Mouse (Mus musculus): ENCODE data around the gene Kcnn4. TPM values are rescaled to one million over a fixed set of nuclear protein-coding genes. Genes with fewer than 3 reads are reported as not detected.

The Kcnn4 gene
- total and polyA plus RNA-seq, 3 experiments: 188 to 256 TPM; not detected in 1

DNA sequence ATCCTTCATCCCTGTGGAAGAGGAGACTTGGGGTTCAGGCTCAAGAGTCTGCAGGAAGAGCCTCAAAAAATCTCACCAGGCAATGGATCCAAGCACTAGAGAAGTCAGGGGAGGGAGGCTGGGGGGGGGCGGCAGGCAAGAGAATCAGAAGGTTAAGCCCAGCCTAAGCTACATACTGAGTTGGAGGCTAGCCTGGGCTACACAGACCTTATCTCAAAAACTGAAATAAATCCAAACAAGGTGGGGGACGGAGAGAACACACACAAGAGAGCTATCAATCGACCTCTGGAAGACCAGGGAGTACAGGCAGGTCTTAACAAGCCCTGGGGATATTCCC lies 1.7 kb downstream of the Kcnn4 start:
- H3K4me1 ChIP-seq (ENCODE audit: control insufficient read depth in 1 of 2, insufficient read depth in 2 of 2, low read length in 2 of 2): peaks cover 19 to 60% of the 10 kb centered on the region in 2 experiments
- peak overlapping the region; percentile 97 for H3K27ac ChIP-seq (ENCODE audit: control insufficient read depth, low read depth, low read length)
- peak overlapping the region; percentile 74 to 90 for H3K4me3 ChIP-seq (ENCODE audit: control insufficient read depth in 1 of 2, insufficient read depth in 1 of 2, low read depth in 2 of 2, low read length in 2 of 2)
- no peak for DNase-seq (ENCODE audit: low read depth, low spot score)
- H3K36me3 ChIP-seq (ENCODE audit: control insufficient read depth in 1 of 2, insufficient read depth in 2 of 2, low read length in 2 of 2): peaks cover 2 to 24% of the 10 kb centered on the region in 2 experiments
- H3K9ac ChIP-seq (ENCODE audit: control insufficient read depth, low read depth, low read length, poor library complexity, severe bottlenecking): peak overlapping the region; percentile 95
- no peaks in the 10 kb centered on the region for H3K9me3 ChIP-seq (replicated peaks; ENCODE audit: insufficient read depth, low read length)
- H3K79me2 ChIP-seq (ENCODE audit: control insufficient read depth, insufficient read depth, low read length, poor library complexity): peaks cover 45% of the 10 kb centered on the region
- TF ChIP-seq MAZ (IDR thresholded peaks at IDR 0.05; ENCODE audit: low read depth, low read length) (0 out of 2 replicates have a peak, but pooled peaks have one; percentile 11), MEF2A (IDR thresholded peaks at IDR 0.05; ENCODE audit: extremely low read depth, insufficient replicate concordance, low read depth, low read length, poor library complexity, severe bottlenecking) (no peak), CHD1 (IDR thresholded peaks at IDR 0.05; ENCODE audit: low read depth, low read length) (peak; percentile 40; the same call in 1 of the 2 replicates)
- no peaks in the 10 kb centered on the region for H3K27me3 ChIP-seq (ENCODE audit: control insufficient read depth in 1 of 2, insufficient read depth in 2 of 2, low read length in 2 of 2)

DNA sequence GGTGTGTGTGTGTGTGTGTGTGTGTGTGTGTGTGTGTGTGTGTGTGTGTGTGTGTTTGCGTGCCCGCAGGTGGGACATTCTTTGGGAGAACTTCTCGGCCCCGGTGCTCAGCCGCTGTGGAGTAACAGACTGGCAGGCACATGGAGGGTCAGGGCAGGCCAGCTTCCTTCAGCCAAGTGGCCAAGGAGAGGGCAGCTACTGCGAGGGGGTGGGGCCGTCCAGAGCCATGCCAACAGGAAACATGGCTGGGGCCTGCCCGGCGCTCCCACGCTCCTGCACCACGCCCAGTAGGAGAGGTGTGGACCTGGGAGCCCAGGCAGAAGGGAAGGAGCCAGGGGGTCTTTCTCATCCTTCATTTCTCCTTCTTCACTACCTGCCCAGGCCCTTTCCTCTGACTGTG lies 2.2 kb downstream of the Kcnn4 start:
- peaks cover 46% of the 10 kb centered on the region for H3K79me2 ChIP-seq (ENCODE audit: control insufficient read depth, insufficient read depth, low read length, poor library complexity)
- no peaks in the 10 kb centered on the region for H3K9me3 ChIP-seq (replicated peaks; ENCODE audit: insufficient read depth, low read length)
- H3K4me1 ChIP-seq (ENCODE audit: control insufficient read depth in 1 of 2, insufficient read depth in 2 of 2, low read length in 2 of 2): peaks cover 19 to 60% of the 10 kb centered on the region in 2 experiments
- TF ChIP-seq TCF12 (IDR thresholded peaks at IDR 0.05; ENCODE audit: low read depth, low read length) (0 out of 2 replicates have a peak, but pooled peaks have one; percentile 5), MAX (IDR thresholded peaks at IDR 0.05; ENCODE audit: low read length) (no peak), MXI1 (IDR thresholded peaks at IDR 0.05; ENCODE audit: low read depth, low read length) (no peak)
- peak; percentile 53 for DNase-seq (ENCODE audit: low read depth, low spot score)
- H3K9ac ChIP-seq (ENCODE audit: control insufficient read depth, low read depth, low read length, poor library complexity, severe bottlenecking): peak overlapping the region; percentile 95
- peak overlapping the region; percentile 74 to 90 for H3K4me3 ChIP-seq (ENCODE audit: control insufficient read depth in 1 of 2, insufficient read depth in 1 of 2, low read depth in 2 of 2, low read length in 2 of 2)
- H3K27ac ChIP-seq (ENCODE audit: control insufficient read depth, low read depth, low read length): peak overlapping the region; percentile 97
- H3K36me3 ChIP-seq (ENCODE audit: control insufficient read depth in 1 of 2, insufficient read depth in 2 of 2, low read length in 2 of 2): peaks cover 2 to 27% of the 10 kb centered on the region in 2 experiments
- no peaks in the 10 kb centered on the region for H3K27me3 ChIP-seq (ENCODE audit: control insufficient read depth in 1 of 2, insufficient read depth in 2 of 2, low read length in 2 of 2)

DNA sequence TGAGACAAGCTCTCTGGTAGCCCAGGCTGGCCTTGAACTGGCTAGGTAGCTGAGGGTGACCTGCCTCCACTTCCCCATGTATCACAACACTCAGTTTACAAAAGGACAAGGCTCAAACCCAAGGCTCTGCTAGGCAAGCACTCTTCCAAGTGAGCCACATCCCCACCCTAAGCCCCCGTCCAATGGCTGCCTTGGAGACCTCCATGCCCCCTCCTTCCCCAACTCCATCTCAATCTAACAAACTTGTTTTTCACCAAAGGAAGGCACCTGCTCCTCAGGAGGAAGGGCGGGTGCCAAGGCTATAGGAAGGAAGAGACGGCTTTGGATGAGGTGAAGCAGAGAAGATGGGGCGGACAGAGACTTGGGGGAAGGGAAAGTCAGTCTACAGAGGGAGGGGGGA lies 2.7 kb downstream of the Kcnn4 start:
- H3K79me2 ChIP-seq (ENCODE audit: control insufficient read depth, insufficient read depth, low read length, poor library complexity): peaks cover 49% of the 10 kb centered on the region
- peaks cover 2 to 30% of the 10 kb centered on the region in 2 experiments for H3K36me3 ChIP-seq (ENCODE audit: control insufficient read depth in 1 of 2, insufficient read depth in 2 of 2, low read length in 2 of 2)
- no peak for TF ChIP-seq SMC3 (IDR thresholded peaks at IDR 0.05; ENCODE audit: low read depth, low read length)
- no peak for TF ChIP-seq NRF1 (IDR thresholded peaks at IDR 0.05; ENCODE audit: insufficient read depth, low read depth, low read length, poor library complexity, severe bottlenecking)
- no peak for TF ChIP-seq ZKSCAN1 (IDR thresholded peaks at IDR 0.05; ENCODE audit: low read depth, low read length)
- TF ChIP-seq ETS1 (IDR thresholded peaks at IDR 0.05; ENCODE audit: low read depth, low read length): no peak
- no peak for TF ChIP-seq ZMIZ1 (IDR thresholded peaks at IDR 0.05; ENCODE audit: low read depth, low read length)
- TF ChIP-seq RCOR1 (IDR thresholded peaks at IDR 0.05; ENCODE audit: low read depth, low read length): no peak
- peaks cover 20 to 60% of the 10 kb centered on the region in 2 experiments for H3K4me1 ChIP-seq (ENCODE audit: control insufficient read depth in 1 of 2, insufficient read depth in 2 of 2, low read length in 2 of 2)
- H3K9me3 ChIP-seq (replicated peaks; ENCODE audit: insufficient read depth, low read length): no peaks in the 10 kb centered on the region
- no peaks in the 10 kb centered on the region for H3K27me3 ChIP-seq (ENCODE audit: control insufficient read depth in 1 of 2, insufficient read depth in 2 of 2, low read length in 2 of 2)
- peak overlapping the region; percentile 74 to 90 for H3K4me3 ChIP-seq (ENCODE audit: control insufficient read depth in 1 of 2, insufficient read depth in 1 of 2, low read depth in 2 of 2, low read length in 2 of 2)
- H3K9ac ChIP-seq (ENCODE audit: control insufficient read depth, low read depth, low read length, poor library complexity, severe bottlenecking): peak overlapping the region; percentile 95
- peak; percentile 61 for DNase-seq (ENCODE audit: low read depth, low spot score)
- H3K27ac ChIP-seq (ENCODE audit: control insufficient read depth, low read depth, low read length): peak overlapping the region; percentile 97
